Mouse (Mus musculus) intestine, postnatal 0 days (tissue): Measurements from ENCODE around the gene Nkain2. TPM values are rescaled to one million over a fixed set of nuclear protein-coding genes. Genes with fewer than 3 reads are reported as not detected.

Experiments
- ATAC-seq: fragments of 200-750 bp; cut with Nextera tagmentation; 2 replicates; pipeline ENCODE4 v1.8.0; 2017; ENCODE audit warnings: mild to moderate bottlenecking, moderate TSS enrichment, moderate library complexity
- H3K27ac ChIP-seq: fragments of 300-500 bp; sonication (generic); 2 replicates; pipeline ENCODE4 v1.5.1; 2014; ENCODE audit warnings: mild to moderate bottlenecking, low read depth, low read length, moderate library complexity
- H3K27me3 ChIP-seq: fragments of 300-500 bp; sonication (generic); replicated peaks from 2 replicates; pipeline ENCODE4 v1.6.1; 2014; ENCODE audit warnings: low read length, mixed read lengths; ENCODE audit not compliant: control insufficient read depth, insufficient read depth
- H3K36me3 ChIP-seq: fragments of 300-500 bp; sonication (generic); 2 replicates; pipeline ENCODE4 v1.6.1; 2014; ENCODE audit warnings: mild to moderate bottlenecking, moderate library complexity; ENCODE audit not compliant: control insufficient read depth, insufficient read depth
- H3K4me1 ChIP-seq: fragments of 300-500 bp; sonication (generic); replicated peaks from 2 replicates; pipeline ENCODE4 v1.6.1; 2014; ENCODE audit warnings: antibody characterized with exemption, low read length, mixed read lengths; ENCODE audit not compliant: control insufficient read depth, insufficient read depth
- H3K4me2 ChIP-seq: fragments of 300-500 bp; sonication (generic); replicated peaks from 2 replicates; pipeline ENCODE4 v1.6.1; 2014; ENCODE audit warnings: low read depth, mild to moderate bottlenecking, moderate library complexity
- H3K4me3 ChIP-seq: fragments of 300-500 bp; sonication (generic); 2 replicates; pipeline ENCODE4 v1.5.1; 2014; ENCODE audit warnings: low read depth, low read length
- H3K9ac ChIP-seq: fragments of 300-500 bp; sonication (generic); 2 replicates; pipeline ENCODE4 v1.6.1; 2014; ENCODE audit warnings: mild to moderate bottlenecking, low read depth, low read length
- H3K9me3 ChIP-seq: fragments of 300-500 bp; sonication (generic); 2 replicates; pipeline ENCODE4 v1.6.1; 2016; ENCODE audit warnings: mixed run types; ENCODE audit not compliant: control insufficient read depth
- CTCF ChIP-seq: sonication (generic); IDR thresholded peaks from 2 replicates; pipeline ENCODE4 v1.5.1; 2016; ENCODE audit warnings: low read depth, mild to moderate bottlenecking, control low read depth, antibody characterized with exemption, moderate library complexity
- WGBS: fragments of 180-500 bp; shearing (Covaris S2); extraction: QIAGEN DNeasy Blood & Tissue Kit; methylation state at CpG from one replicate; pipeline ENCODE4 v1.1.7; 2014; 5-methylcytosine and 5-hydroxymethylcytosine counted together
- polyA plus RNA-seq: library from polyadenylated mRNA; unstranded; fragments of >200 nt; fragmentation: Nextera tagmentation; extraction: Ambion mirVana; gene quantifications from 2 replicates; pipeline ENCODE4 v1.2.1, GENCODE M21; 2015

Gene Nkain2
- polyA plus RNA-seq, 1 experiment from 2014 or later: 1.0 TPM

GRCm38 (mm10) chr10:32400961-32401360, 489.3 kb downstream of the Nkain2 start:
- Histone ChIP-seq H3K9me3 (no peaks in the 10 kb centered on the region), H3K9ac (no peak overlapping the region), H3K27me3 (no peaks in the 10 kb centered on the region), H3K4me2 (no peak overlapping the region), H3K36me3 (no peaks in the 10 kb centered on the region), H3K4me1 (no peaks in the 10 kb centered on the region), H3K4me3 (no peak overlapping the region), H3K27ac (no peak overlapping the region)
- 81% methylated on average over 1 of the region's 1 CpGs for WGBS
- no peak for ATAC-seq
- TF ChIP-seq CTCF: no peak

DNA sequence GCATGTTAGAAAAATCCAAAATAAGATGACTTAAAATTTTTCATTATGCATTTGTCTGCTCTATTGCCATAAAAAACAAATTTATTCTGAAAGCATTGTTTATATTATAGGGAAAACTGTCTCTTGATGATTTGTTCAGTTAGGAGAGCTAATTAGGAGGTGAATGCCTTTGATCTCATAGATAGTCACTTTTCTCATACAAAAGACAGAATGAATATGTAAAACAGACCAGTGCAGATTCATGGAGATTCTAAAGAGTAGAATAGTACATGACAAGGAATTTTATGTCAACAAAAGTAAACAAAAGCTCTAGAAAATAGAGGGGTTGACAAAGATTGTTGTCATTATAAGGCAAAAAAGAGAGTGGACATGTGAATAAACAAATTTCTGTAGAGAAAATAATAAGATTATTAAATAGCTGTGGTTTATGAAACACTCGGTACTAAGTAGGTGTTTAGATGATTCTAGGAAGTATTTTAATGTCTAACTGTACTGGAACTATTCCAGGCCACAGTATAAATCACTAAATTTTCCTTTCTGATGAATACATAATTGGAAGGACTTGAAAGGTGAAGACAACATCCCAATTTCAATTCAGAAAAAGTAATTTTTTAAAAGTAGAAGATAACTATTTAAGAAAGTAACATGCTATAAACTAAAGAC, 496.3 kb downstream of the Nkain2 start:
- no peak for TF ChIP-seq CTCF
- H3K4me3 ChIP-seq: no peak overlapping the region
- no peaks in the 10 kb centered on the region for H3K27me3 ChIP-seq
- no peak overlapping the region for H3K27ac ChIP-seq
- no peak overlapping the region for H3K9ac ChIP-seq
- 73% methylated on average over 1 of the region's 1 CpGs for WGBS
- H3K9me3 ChIP-seq: no peaks in the 10 kb centered on the region
- H3K36me3 ChIP-seq: no peaks in the 10 kb centered on the region
- no peak for ATAC-seq
- no peak overlapping the region for H3K4me2 ChIP-seq
- H3K4me1 ChIP-seq: no peaks in the 10 kb centered on the region

- 90% methylated on average over 1 of the region's 1 CpGs for WGBS
- Histone ChIP-seq H3K4me3 (no peak overlapping the region), H3K27ac (no peak overlapping the region), H3K27me3 (no peaks in the 10 kb centered on the region), H3K4me2 (no peak overlapping the region), H3K9me3 (no peaks in the 10 kb centered on the region), H3K9ac (no peak overlapping the region), H3K36me3 (no peaks in the 10 kb centered on the region), H3K4me1 (no peaks in the 10 kb centered on the region)
- no peak for TF ChIP-seq CTCF
- no peak for ATAC-seq
These were observed 496.9 kb downstream of the Nkain2 start for GRCm38 (mm10) chr10:32393326-32393725.

DNA sequence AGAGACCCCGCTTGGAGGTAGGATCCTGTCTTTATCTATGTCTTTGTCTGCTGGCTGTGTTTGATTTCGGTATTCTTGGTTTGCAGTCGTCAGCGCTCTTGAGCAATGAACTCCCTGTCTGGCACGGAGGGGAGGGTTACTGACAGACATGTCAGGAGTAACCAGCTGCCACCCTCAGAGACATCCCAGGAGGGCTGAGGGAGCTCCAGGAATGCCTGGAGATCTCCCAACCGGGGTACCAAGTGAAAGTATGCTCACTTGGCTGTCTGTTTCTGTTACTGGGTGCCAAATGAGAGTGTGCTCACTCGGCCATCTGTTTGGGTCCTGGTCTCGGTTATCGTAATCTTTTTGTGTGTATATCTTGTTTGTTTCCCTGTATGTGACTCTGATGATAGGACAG, 577.5 kb downstream of the Nkain2 start:
- Histone ChIP-seq H3K4me1 (no peaks in the 10 kb centered on the region), H3K4me3 (no peak overlapping the region), H3K36me3 (no peaks in the 10 kb centered on the region), H3K9me3 (0 out of 2 replicates have a peak, but pooled peaks cover 6% of the 10 kb centered on the region), H3K9ac (no peak overlapping the region), H3K27ac (no peak overlapping the region), H3K4me2 (no peak overlapping the region), H3K27me3 (no peaks in the 10 kb centered on the region)
- WGBS: 90% methylated on average over 9 of the region's 9 CpGs
- no peak for ATAC-seq
- TF ChIP-seq CTCF: no peak

DNA sequence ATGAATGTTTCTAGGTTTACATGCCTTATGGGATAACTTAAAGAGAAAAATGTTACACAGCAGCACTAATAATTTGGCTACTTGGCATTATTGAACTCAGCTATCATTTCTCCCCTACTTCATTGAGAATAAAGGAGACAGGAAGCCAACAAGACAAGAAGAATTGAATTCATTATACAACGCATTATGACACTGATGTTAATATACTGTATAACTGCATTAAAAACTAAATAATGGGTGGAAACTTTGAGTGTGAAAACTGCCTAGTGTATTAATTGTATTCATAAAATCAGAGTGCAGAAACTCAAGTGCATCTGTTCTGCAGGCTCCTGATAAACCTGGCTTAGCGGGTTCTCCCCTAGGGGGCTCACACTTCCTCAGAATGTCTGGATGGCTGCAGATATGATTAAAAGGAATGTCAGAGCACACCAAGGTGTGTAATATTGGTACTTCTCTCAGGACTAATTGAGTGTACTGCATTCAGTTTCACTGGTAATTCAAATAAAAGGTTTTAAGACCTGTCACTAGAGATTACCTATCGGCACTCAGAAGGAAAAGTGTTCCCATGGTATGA, 589.2 kb downstream of the Nkain2 start:
- 86% methylated on average over 3 of the region's 3 CpGs for WGBS
- no peaks in the 10 kb centered on the region for H3K27me3 ChIP-seq
- no peaks in the 10 kb centered on the region for H3K4me1 ChIP-seq
- no peak overlapping the region for H3K4me2 ChIP-seq
- H3K9me3 ChIP-seq: no peaks in the 10 kb centered on the region
- no peak for ATAC-seq
- TF ChIP-seq CTCF: no peak
- no peaks in the 10 kb centered on the region for H3K36me3 ChIP-seq
- no peak overlapping the region for H3K9ac ChIP-seq
- H3K4me3 ChIP-seq: no peak overlapping the region
- no peak overlapping the region for H3K27ac ChIP-seq

DNA sequence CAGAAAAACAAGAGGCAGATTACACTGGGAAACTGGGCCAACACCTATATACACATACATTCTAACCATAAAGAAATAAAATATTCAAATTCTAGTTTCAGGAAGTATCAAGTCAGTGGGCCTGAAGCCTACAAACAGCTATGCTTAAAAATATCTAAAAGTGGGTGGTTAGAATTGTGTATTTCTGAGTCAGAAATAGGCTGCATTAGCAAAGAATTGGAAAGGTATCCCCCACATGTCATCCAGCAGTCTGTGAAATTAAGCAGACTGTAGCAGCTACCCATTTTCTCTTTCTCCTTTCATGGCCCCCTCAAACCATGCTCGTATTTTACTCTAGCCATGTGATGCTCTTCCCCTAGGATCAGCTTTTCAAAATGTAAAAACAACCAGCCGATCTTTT, 599.8 kb downstream of the Nkain2 start:
- Histone ChIP-seq H3K27me3 (no peaks in the 10 kb centered on the region), H3K9me3 (no peaks in the 10 kb centered on the region), H3K27ac (no peak overlapping the region), H3K9ac (no peak overlapping the region), H3K4me3 (no peak overlapping the region), H3K4me1 (no peaks in the 10 kb centered on the region), H3K4me2 (no peak overlapping the region), H3K36me3 (no peaks in the 10 kb centered on the region)
- 74% methylated on average over 2 of the region's 2 CpGs for WGBS
- no peak for TF ChIP-seq CTCF
- ATAC-seq: no peak
